Mouse (Mus musculus) CH12.LX (cell line): Measurements from ENCODE around the gene Cdc25a. TPM values are rescaled to one million over a fixed set of nuclear protein-coding genes. Genes with fewer than 3 reads are reported as not detected.
A peak's percentile ranks its signal among the peaks of the same experiment; 100 is the strongest.

ENCODE experiments used
- DNase-seq: peaks from one replicate; pipeline ENCODE4 v3.0.0-alpha.2; 2013; ENCODE audit errors: extremely low read depth
- H3K27ac ChIP-seq: 2 replicates; pipeline ENCODE4 v1.5.1; 2012; ENCODE audit warnings: low read depth, mild to moderate bottlenecking, control low read depth, moderate library complexity; ENCODE audit not compliant: insufficient read depth
- H3K27me3 ChIP-seq: replicated peaks from 2 replicates; pipeline ENCODE3; 2012; ENCODE audit warnings: inconsistent platforms
- H3K36me3 ChIP-seq, 2 experiments: replicated peaks in 1 of 2; 2 replicates each; pipeline versions ENCODE3 to v1.6.1; 2012; ENCODE audit warnings: inconsistent platforms in 1 of 2, low read length in 1 of 2, mild to moderate bottlenecking in 1 of 2, mixed read lengths in 1 of 2, moderate library complexity in 1 of 2; ENCODE audit not compliant: control insufficient read depth in 1 of 2, insufficient read depth in 1 of 2
- H3K4me1 ChIP-seq, 2 experiments: 2 replicates each; pipeline ENCODE4 v1.6.1; 2012; ENCODE audit warnings: inconsistent platforms in 1 of 2, moderate library complexity in 1 of 2; ENCODE audit not compliant: insufficient read depth in 2 of 2, control insufficient read depth in 1 of 2
- H3K4me2 ChIP-seq: 2 replicates; pipeline ENCODE4 v1.6.1; 2012; ENCODE audit warnings: low read depth, mild to moderate bottlenecking, control low read depth; ENCODE audit not compliant: poor library complexity, insufficient read depth, severe bottlenecking
- H3K4me3 ChIP-seq, 3 experiments: fragments of 150-350 bp in 1 of 3; sonication (generic) in 1 of 3; replicated peaks in 1 of 3; 2 replicates each; pipeline versions ENCODE3 to v1.5.1; 2011 to 2012; ENCODE audit warnings: low read depth in 2 of 3, low read length in 2 of 3, mild to moderate bottlenecking in 2 of 3, moderate library complexity in 2 of 3, control low read depth in 1 of 3, improper control_type of control experiment in 1 of 3, inconsistent platforms in 1 of 3, mixed read lengths in 1 of 3; ENCODE audit not compliant: poor library complexity in 1 of 3
- H3K79me2 ChIP-seq: replicated peaks from 2 replicates; pipeline ENCODE4 v1.6.1; 2012; ENCODE audit warnings: mild to moderate bottlenecking, moderate library complexity; ENCODE audit not compliant: control insufficient read depth, poor library complexity, insufficient read depth, severe bottlenecking; ENCODE audit errors: extremely low read depth
- H3K9ac ChIP-seq: 2 replicates; pipeline ENCODE4 v1.6.1; 2012; ENCODE audit warnings: low read depth, mild to moderate bottlenecking, control low read depth, moderate library complexity; ENCODE audit not compliant: insufficient read depth
- H3K9me3 ChIP-seq: replicated peaks from 2 replicates; pipeline ENCODE3; 2012; ENCODE audit warnings: low read length, inconsistent platforms, mixed read lengths
- BHLHE40 ChIP-seq: IDR thresholded peaks from 2 replicates; pipeline ENCODE4 v1.6.1; 2011; ENCODE audit warnings: mild to moderate bottlenecking, low read depth, low read length, improper control_type of control experiment
- CHD2 ChIP-seq: IDR thresholded peaks from 2 replicates; pipeline ENCODE4 v1.6.1; 2011; ENCODE audit warnings: low read length, improper control_type of control experiment
- CTCF ChIP-seq, 2 experiments: IDR thresholded peaks in 1 of 2; conservative IDR thresholded peaks in 1 of 2; 2 replicates each; pipeline ENCODE4 v1.5.1; 2011 to 2012; ENCODE audit warnings: low read depth in 2 of 2, low read length in 2 of 2, improper control_type of control experiment in 1 of 2, inconsistent platforms in 1 of 2, mild to moderate bottlenecking in 1 of 2, moderate library complexity in 1 of 2
- E2F4 ChIP-seq: IDR thresholded peaks from 2 replicates; pipeline ENCODE4 v1.6.1; 2011; ENCODE audit warnings: low read depth, low read length, improper control_type of control experiment; ENCODE audit not compliant: insufficient replicate concordance
- ELF1 ChIP-seq: IDR thresholded peaks from 2 replicates; pipeline ENCODE4 v1.6.1; 2014; ENCODE audit warnings: low read depth, mild to moderate bottlenecking, inconsistent platforms, low read length, improper control_type of control experiment
- EP300 ChIP-seq: IDR thresholded peaks from 2 replicates; pipeline ENCODE4 v1.6.1; 2011; ENCODE audit warnings: low read length, improper control_type of control experiment
- ETS1 ChIP-seq: conservative IDR thresholded peaks from 2 replicates; pipeline ENCODE4 v1.6.1; 2012; ENCODE audit warnings: low read depth, mild to moderate bottlenecking, inconsistent platforms, low read length, improper control_type of control experiment, moderate library complexity
- JUN ChIP-seq: IDR thresholded peaks from 2 replicates; pipeline ENCODE4 v1.6.1; 2011; ENCODE audit warnings: low read depth, mild to moderate bottlenecking, low read length, improper control_type of control experiment, moderate library complexity; ENCODE audit not compliant: insufficient read depth
- JUND ChIP-seq: conservative IDR thresholded peaks from 2 replicates; pipeline ENCODE4 v1.6.1; 2011; ENCODE audit warnings: low read depth, low read length, improper control_type of control experiment
- MAZ ChIP-seq: IDR thresholded peaks from 2 replicates; pipeline ENCODE4 v1.6.1; 2012; ENCODE audit warnings: low read depth, mild to moderate bottlenecking, inconsistent platforms, low read length, improper control_type of control experiment, moderate library complexity
- NELFE ChIP-seq: IDR thresholded peaks from 2 replicates; pipeline ENCODE4 v1.6.1; 2011; ENCODE audit warnings: low read depth, low read length, improper control_type of control experiment
- PAX5 ChIP-seq: IDR thresholded peaks from 2 replicates; pipeline ENCODE4 v1.6.1; 2012; ENCODE audit warnings: low read length, inconsistent platforms, mixed read lengths
- POLR2A ChIP-seq: IDR thresholded peaks from 2 replicates; pipeline ENCODE4 v1.6.1; 2011; ENCODE audit warnings: low read depth, mild to moderate bottlenecking, improper control_type of control experiment, low read length
- POLR2AphosphoS2 ChIP-seq: IDR thresholded peaks from 2 replicates; pipeline ENCODE4 v1.6.1; 2011; ENCODE audit warnings: low read depth, low read length, improper control_type of control experiment
- TBP ChIP-seq: conservative IDR thresholded peaks from 2 replicates; pipeline ENCODE4 v1.6.1; 2011; ENCODE audit warnings: low read depth, low read length, improper control_type of control experiment
- UBTF ChIP-seq: IDR thresholded peaks from 2 replicates; pipeline ENCODE4 v1.6.1; 2012; ENCODE audit warnings: low read depth, mild to moderate bottlenecking, inconsistent platforms, low read length, improper control_type of control experiment, moderate library complexity
- ZKSCAN1 ChIP-seq: IDR thresholded peaks from 2 replicates; pipeline ENCODE4 v1.6.1; 2012; ENCODE audit warnings: low read depth, inconsistent platforms, low read length, improper control_type of control experiment, borderline replicate concordance
- ZNF384 ChIP-seq: IDR thresholded peaks from 2 replicates; pipeline ENCODE4 v1.6.1; 2012; ENCODE audit warnings: low read depth, low read length, improper control_type of control experiment, inconsistent platforms
- dilution Hi-C: fragments of 300-500 bp; cut with MboI; formaldehyde crosslinking; loops from 2 replicates; pipeline ENCODE4 v1.14.3; 2020; ENCODE audit warnings: low sequenced_read_pairs; ENCODE audit not compliant: extremely low pct_unique_long_range_greater_than_20kb, extremely low pct_ligation_motif_present
- in situ Hi-C: fragments of 300-500 bp; cut with MboI; formaldehyde crosslinking; loops from 3 replicates; pipeline ENCODE4 v1.14.3; 2019; ENCODE audit warnings: low sequenced_read_pairs, low pct_ligation_motif_present, low pct_unique_long_range_greater_than_20kb, mixed read lengths
- polyA plus RNA-seq: library from polyadenylated mRNA; unstranded; fragments of >175 nt; gene quantifications from 2 replicates; pipeline ENCODE4 v1.2.1, GENCODE M21; 2012; ENCODE audit warnings: low read depth; ENCODE audit not compliant: insufficient read length
- total RNA-seq, 2 experiments: library from RNA; depleted of rRNA; stranded (reverse); fragments of 300-350 nt in 1 of 2; fragments of >200 nt in 1 of 2; gene quantifications; 2 replicates each; pipeline ENCODE4 v1.2.3; 2012 to 2014

Gene Cdc25a
- total and polyA plus RNA-seq, 3 experiments, result 32.4 to 74.9 (median 32.6) TPM

DNA sequence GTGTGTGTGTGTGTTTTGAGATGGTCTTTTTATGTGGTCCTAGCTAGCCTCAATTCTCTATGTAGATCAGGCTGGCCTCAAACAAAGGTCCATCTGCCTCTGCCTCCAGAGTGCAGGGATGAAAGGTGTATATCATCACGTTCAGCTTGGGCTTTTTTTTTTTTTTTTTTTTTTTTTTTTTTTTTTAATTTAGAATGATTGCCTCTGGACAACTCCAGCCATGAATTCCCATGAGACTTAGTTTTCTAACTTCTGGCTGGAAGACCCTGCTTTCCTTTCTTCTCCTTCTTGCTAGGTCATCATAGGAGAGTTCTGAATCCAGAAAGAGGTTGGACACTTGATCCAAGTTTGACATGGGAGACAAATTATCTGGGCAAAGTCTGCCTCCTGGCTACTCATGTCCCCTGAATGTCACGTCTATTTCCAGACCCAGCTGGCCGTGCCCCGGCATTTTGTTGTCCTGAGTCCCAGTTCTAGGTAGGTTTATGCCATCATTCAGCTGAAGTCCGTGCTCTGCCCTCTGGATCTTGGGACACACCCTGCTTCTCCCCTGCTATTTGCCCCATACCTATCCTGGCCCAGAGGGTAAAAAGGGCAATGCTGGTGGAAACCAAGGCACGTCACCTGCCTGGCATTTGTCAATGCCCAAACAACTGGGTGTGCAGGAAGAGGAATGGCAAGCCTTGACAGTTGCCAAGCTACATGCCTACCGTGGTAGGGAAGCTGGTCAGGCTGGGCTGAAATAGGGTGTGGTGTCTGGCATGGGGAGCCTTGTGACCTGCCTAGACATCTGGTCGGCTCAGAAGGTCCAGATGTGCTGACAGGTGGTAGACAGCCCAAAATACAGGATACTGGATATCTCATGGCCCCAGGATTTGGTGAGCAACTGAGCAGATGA, 21.1 kb downstream of the Cdc25a start:
- 0 out of 4 replicates have a peak, but pooled peaks cover 0 to 3% of the 10 kb centered on the region in 2 experiments for H3K4me1 ChIP-seq
- no peak overlapping the region for H3K9ac ChIP-seq
- H3K27me3 ChIP-seq, result no peaks in the 10 kb centered on the region
- dilution Hi-C loops, result no loop called here
- no peaks in the 10 kb centered on the region for H3K79me2 ChIP-seq
- H3K4me2 ChIP-seq, result no peak overlapping the region
- DNase-seq, result no peak
- 0 out of 2 replicates have a peak, but pooled peaks have one; percentile 3 for TF ChIP-seq POLR2AphosphoS2
- no peak for TF ChIP-seq E2F4
- 0 out of 2 replicates have a peak, but pooled peaks have one; percentile 34 for TF ChIP-seq ZNF384
- TF ChIP-seq, all 38 proteins: peak for 2
- Histone ChIP-seq H3K36me3 (peaks cover 37 to 85% of the 10 kb centered on the region in 2 experiments), H3K9me3 (no peaks in the 10 kb centered on the region), H3K27ac (no peak overlapping the region), H3K4me3 (no peak overlapping the region)
- in situ Hi-C loops, result loop anchor here (5.0 to 10.0 kb wide), 2 partner anchors 46 to 388 kb away; no protein-coding TSS in a partner anchor

DNA sequence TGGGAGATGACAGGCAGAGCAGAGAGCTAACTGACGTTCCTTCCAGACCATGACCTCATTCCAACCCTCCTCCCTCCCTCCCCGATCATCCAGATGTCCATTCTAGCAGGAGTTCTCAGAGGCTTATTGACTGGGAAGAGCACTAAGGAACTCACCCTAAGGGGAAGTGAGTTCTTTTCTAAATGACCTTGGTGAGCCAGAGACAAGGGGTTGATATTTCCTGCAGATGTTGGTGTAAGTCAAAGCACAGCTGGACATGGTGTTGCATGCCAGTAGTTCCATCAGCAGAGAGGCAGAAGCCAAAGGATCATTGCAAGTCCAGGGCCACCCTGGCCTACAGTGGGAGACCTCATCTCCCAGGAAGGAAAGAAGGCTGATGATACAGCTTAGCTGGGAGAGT, 22.6 kb downstream of the Cdc25a start:
- in situ Hi-C loops, result loop anchor here (5.0 to 10.0 kb wide), 2 partner anchors 44 to 387 kb away; no protein-coding TSS in a partner anchor
- Histone ChIP-seq H3K36me3 (peaks cover 25 to 74% of the 10 kb centered on the region in 2 experiments), H3K4me1 (0 out of 4 replicates have a peak, but pooled peaks cover 0 to 3% of the 10 kb centered on the region in 2 experiments), H3K27me3 (no peaks in the 10 kb centered on the region), H3K9ac (no peak overlapping the region), H3K4me3 (no peak overlapping the region), H3K79me2 (no peaks in the 10 kb centered on the region), H3K27ac (no peak overlapping the region), H3K9me3 (no peaks in the 10 kb centered on the region), H3K4me2 (no peak overlapping the region)
- dilution Hi-C loops, result no loop called here
- no peak for TF ChIP-seq TBP
- no peak for TF ChIP-seq CTCF (conservative IDR thresholded peaks at IDR 0.05 in 1 of 2, IDR thresholded peaks at IDR 0.05 in 1 of 2; ENCODE audit: low read depth in 2 of 2, low read length in 2 of 2)
- no peak for TF ChIP-seq ELF1
- TF ChIP-seq POLR2A, result no peak
- TF ChIP-seq JUND, result no peak
- no peak for TF ChIP-seq ETS1
- TF ChIP-seq ZKSCAN1, result no peak
- DNase-seq, result no peak

DNA sequence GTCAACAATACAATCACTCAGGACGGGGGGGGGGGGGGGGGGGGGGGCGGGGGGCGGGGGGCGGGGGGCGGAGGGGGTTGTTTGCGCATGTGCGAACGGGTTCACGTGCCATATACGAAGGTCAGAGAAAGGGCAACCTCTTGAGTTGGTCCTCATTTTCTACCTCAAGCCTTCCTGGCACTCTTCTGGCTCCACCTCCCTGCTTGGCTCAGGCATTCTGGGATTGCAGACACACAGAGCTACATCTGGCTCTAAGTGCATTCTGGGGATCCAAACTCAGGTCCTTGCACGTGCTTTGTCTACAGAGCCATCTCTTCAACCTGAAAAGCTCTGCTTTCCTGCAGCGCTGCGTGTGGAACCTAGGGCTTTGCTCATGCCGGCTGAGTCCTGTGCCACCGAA, 24.0 kb downstream of the Cdc25a start:
- Histone ChIP-seq H3K9me3 (no peaks in the 10 kb centered on the region), H3K4me2 (no peak overlapping the region), H3K79me2 (no peaks in the 10 kb centered on the region), H3K27me3 (no peaks in the 10 kb centered on the region), H3K36me3 (peaks cover 12 to 60% of the 10 kb centered on the region in 2 experiments), H3K4me3 (no peak overlapping the region), H3K4me1 (0 out of 4 replicates have a peak, but pooled peaks cover 0 to 3% of the 10 kb centered on the region in 2 experiments), H3K27ac (no peak overlapping the region), H3K9ac (no peak overlapping the region)
- dilution Hi-C loops, result no loop called here
- TF ChIP-seq CHD2 (no peak), EP300 (no peak), UBTF (no peak), ELF1 (no peak), E2F4 (no peak), TBP (no peak), MAZ (no peak), BHLHE40 (no peak), POLR2A (no peak), NELFE (no peak), CTCF (conservative IDR thresholded peaks at IDR 0.05 in 1 of 2, IDR thresholded peaks at IDR 0.05 in 1 of 2; ENCODE audit: low read depth in 2 of 2, low read length in 2 of 2) (no peak), PAX5 (no peak), JUN (no peak)
- no peak for DNase-seq
- in situ Hi-C loops, result loop anchor here (5.0 to 10.0 kb wide), 2 partner anchors 43 to 385 kb away; no protein-coding TSS in a partner anchor
